Mouse (Mus musculus) myocyte (in vitro differentiated cells): ENCODE measurements around the gene Itsn1.

Source experiments
- E2F4 ChIP-seq: IDR thresholded peaks from one replicate; pipeline ENCODE4 v1.6.1; 2011; ENCODE audit warnings: mild to moderate bottlenecking, control low read depth, moderate library complexity; ENCODE audit not compliant: insufficient read depth
- MAX ChIP-seq: IDR thresholded peaks from one replicate; pipeline ENCODE4 v1.6.1; 2011; ENCODE audit warnings: low read depth, mild to moderate bottlenecking, control low read depth
- POLR2A ChIP-seq: IDR thresholded peaks from one replicate; pipeline ENCODE4 v1.6.1; 2011; ENCODE audit warnings: low read depth, mild to moderate bottlenecking, control low read depth, moderate library complexity; ENCODE audit not compliant: insufficient read length
- USF1 ChIP-seq: IDR thresholded peaks from one replicate; pipeline ENCODE4 v1.6.1; 2011; ENCODE audit warnings: low read depth, mild to moderate bottlenecking, control low read depth, moderate library complexity

GRCm38 (mm10) chr16:91786425-91786824 lies 57.3 kb downstream of the Itsn1 start:
- TF ChIP-seq POLR2A (no peak), MAX (no peak), E2F4 (no peak), USF1 (no peak)
